Mouse (Mus musculus) kidney, embryonic 15.5 days (tissue): ENCODE data around the gene Prkcb. TPM values are rescaled to one million over a fixed set of nuclear protein-coding genes. Genes with fewer than 3 reads are reported as not detected.

Experiments
- ATAC-seq: fragments of 200-750 bp; cut with Nextera tagmentation; replicated peaks from 2 replicates; pipeline ENCODE4 v1.8.0; 2017; ENCODE audit warnings: moderate TSS enrichment; ENCODE audit not compliant: low FRiP score
- H3K27ac ChIP-seq: fragments of 300-500 bp; sonication (generic); 2 replicates; pipeline ENCODE4 v1.5.1; 2015; ENCODE audit warnings: mild to moderate bottlenecking, inconsistent platforms
- H3K27me3 ChIP-seq: fragments of 300-500 bp; sonication (generic); 2 replicates; pipeline ENCODE4 v1.6.1; 2015; ENCODE audit warnings: inconsistent platforms
- H3K36me3 ChIP-seq: fragments of 300-500 bp; sonication (generic); 2 replicates; pipeline ENCODE4 v1.6.1; 2015; ENCODE audit warnings: inconsistent platforms
- H3K4me1 ChIP-seq: fragments of 300-500 bp; sonication (generic); 2 replicates; pipeline ENCODE4 v1.6.1; 2015; ENCODE audit warnings: inconsistent platforms
- H3K4me2 ChIP-seq: fragments of 300-500 bp; sonication (generic); 2 replicates; pipeline ENCODE4 v1.6.1; 2015; ENCODE audit warnings: moderate library complexity, mild to moderate bottlenecking, inconsistent platforms
- H3K4me3 ChIP-seq: fragments of 300-500 bp; sonication (generic); replicated peaks from 2 replicates; pipeline ENCODE4 v1.5.1; 2015; ENCODE audit warnings: mild to moderate bottlenecking, inconsistent platforms
- H3K9ac ChIP-seq: fragments of 300-500 bp; sonication (generic); 2 replicates; pipeline ENCODE4 v1.6.1; 2015; ENCODE audit warnings: mild to moderate bottlenecking, inconsistent platforms
- H3K9me3 ChIP-seq: fragments of 300-500 bp; sonication (generic); replicated peaks from 2 replicates; pipeline ENCODE4 v1.6.1; 2016; ENCODE audit warnings: inconsistent platforms
- WGBS: fragments of 180-500 bp; shearing (Covaris S2); methylation state at CpG from one replicate; pipeline ENCODE4 v1.1.7; 2015; ENCODE audit warnings: mixed read lengths; 5-methylcytosine and 5-hydroxymethylcytosine counted together
- polyA plus RNA-seq: library from polyadenylated mRNA; unstranded; fragments of >200 nt; fragmentation: Nextera tagmentation; extraction: Ambion mirVana; gene quantifications from 2 replicates; pipeline ENCODE4 v1.2.1, GENCODE M21; 2015

Prkcb gene
- polyA plus RNA-seq, 1 experiment from 2014 or later = 5.9 TPM

GRCm38 (mm10) chr7:122675207-122675606 lies 386.7 kb downstream of the Prkcb start:
- no peak overlapping the region for H3K27ac ChIP-seq
- H3K36me3 ChIP-seq = no peaks in the 10 kb centered on the region
- no peak for ATAC-seq
- no peak overlapping the region for H3K4me3 ChIP-seq
- peaks cover 6% of the 10 kb centered on the region; the same call in 1 of the 2 replicates for H3K4me1 ChIP-seq
- 85% methylated on average over 7 of the region's 7 CpGs for WGBS
- no peaks in the 10 kb centered on the region for H3K9me3 ChIP-seq
- no peak overlapping the region for H3K9ac ChIP-seq
- peaks cover 27% of the 10 kb centered on the region for H3K27me3 ChIP-seq
- H3K4me2 ChIP-seq = no peak overlapping the region

Other genes with a start within 250 kb of the Prkcb start
- gene Ubfd1, start 221.6 kb upstream of the Prkcb start, polyA plus RNA-seq = 65.3 and 66.2 TPM in 2 replicates
- 18.6 TPM in 2 replicates for gene Ears2, start 221.5 kb upstream of the Prkcb start, polyA plus RNA-seq
- gene Ndufab1, start 186.9 kb upstream of the Prkcb start, polyA plus RNA-seq = 703 and 789 TPM in 2 replicates
- gene Palb2, start 155.8 kb upstream of the Prkcb start, polyA plus RNA-seq = 18.5 and 20.5 TPM in 2 replicates
- 112 and 118 TPM in 2 replicates for gene Dctn5, start 155.7 kb upstream of the Prkcb start, polyA plus RNA-seq
- gene Plk1, start 129.3 kb upstream of the Prkcb start, polyA plus RNA-seq = 147 and 150 TPM in 2 replicates
- gene Ern2, start 102.5 kb upstream of the Prkcb start, polyA plus RNA-seq = 0.89 TPM in 1 of 2 replicates, not detected in the other
- gene Chp2, start 69.3 kb upstream of the Prkcb start, polyA plus RNA-seq = 0.75 and 0.77 TPM in 2 replicates